Mouse (Mus musculus) liver, adult 2 months (tissue): ENCODE data around the gene AC170998.1.

Experiments used
- CTCF ChIP-seq: fragments of 200-500 bp; IDR thresholded peaks from 2 replicates; pipeline ENCODE4 v1.5.1; 2011; ENCODE audit warnings: low read depth, low read length, control low read depth
- POLR2A ChIP-seq: fragments of 200-500 bp; IDR thresholded peaks from 2 replicates; pipeline ENCODE4 v1.6.1; 2011; ENCODE audit warnings: low read length, control low read depth; ENCODE audit not compliant: insufficient read depth; ENCODE audit errors: extremely low read depth

DNA sequence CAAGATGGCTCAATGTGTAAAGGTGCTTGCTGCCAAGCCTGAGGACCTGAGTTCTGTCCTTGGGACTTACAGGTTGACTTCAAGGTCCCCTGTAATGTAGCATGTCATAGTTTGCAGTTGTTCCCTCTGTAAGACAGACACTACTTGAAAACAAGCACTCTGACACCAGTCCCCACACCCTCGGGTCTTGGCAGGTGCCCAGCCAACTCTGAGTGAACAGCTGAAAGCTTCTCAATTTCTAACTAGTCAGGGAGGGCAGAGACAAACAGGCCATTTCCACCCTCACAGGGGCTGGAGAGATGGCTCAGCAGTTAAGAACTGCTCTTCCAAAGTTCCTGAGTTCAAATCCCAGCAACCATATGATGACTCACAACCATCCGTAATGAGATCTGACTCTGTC, 31.6 kb downstream of the AC170998.1 start:
- TF ChIP-seq CTCF (no peak), POLR2A (no peak)
